ENCODE assay signal across 15 mouse cellular contexts in the genomic region with DNA sequence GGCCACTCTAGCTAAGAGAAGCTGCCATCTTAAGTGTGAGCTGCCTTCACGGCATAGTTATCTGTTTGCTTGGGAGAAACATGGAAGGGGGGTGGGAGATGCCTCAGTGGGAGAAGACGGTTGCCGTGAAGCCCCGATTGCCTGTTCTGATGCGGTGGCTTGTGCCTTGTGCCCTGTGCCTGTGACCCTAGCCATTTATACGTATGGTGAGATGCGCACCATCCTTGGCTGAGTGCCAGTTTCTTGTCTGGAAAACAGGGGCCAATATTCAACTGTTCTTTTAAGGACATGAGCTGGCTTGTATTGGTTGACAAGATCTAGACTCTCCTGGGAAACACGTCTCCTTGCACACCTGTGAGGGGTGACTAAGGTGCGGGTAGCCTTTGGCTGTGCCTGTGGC.
DNase-seq lines count a peak whose midpoint lies in the region.
"Had no signal": no experiment of that assay in that cellular context is flagged by ENCODE, and none has a peak within 500 bp of the region (broad histone marks: within the 10 kb centered on the region; RNA-seq: fewer than 3 reads in every experiment).

No protein-coding gene starts in this region.

- DNase-seq in heart, adult 11 months, result peak; percentile 61
- DNase-seq in heart, adult 9 months (ENCODE audit: low spot score in 2 of 2), result no peak
- DNase-seq in spleen, postnatal 4 days (ENCODE audit: low spot score in 2 of 2), result peak; percentile 9 to 57
- no peak for DNase-seq in spleen, adult 18-20 months
- peak; percentile 39 for DNase-seq in testis, postnatal 10 days (ENCODE audit: low spot score)
- DNase-seq in testis, postnatal 14 days (ENCODE audit: low spot score), result no peak
- DNase-seq: adrenal gland, adult 8-10 months; adrenal gland, postnatal 14 days; adrenal gland, postnatal 36 days; B cell, adult 2 months; cerebellum, adult 11-12 months; cerebellum, adult 2 months; cerebellum, adult 9-10 months; cerebellum, postnatal 10 days; cerebellum, postnatal 25 days had no signal

Comparison
In these comparisons a context has a peak if more than half of its experiments do, and no peak if none do; other contexts are left out.
1. DNase-seq: peak in heart, adult 11 months (single experiment), spleen, postnatal 4 days (2 of 2) and testis, postnatal 10 days (single experiment); none in heart, adult 9 months (0 of 2), spleen, adult 18-20 months (0 of 2) and testis, postnatal 14 days (single experiment).